Mouse (Mus musculus) MEL-GATA-1-ER (cell line): ENCODE data around the gene Syf2.
"Not testable (repeated sequence)": the region's sequence is repeated elsewhere in the genome, so short reads cannot be mapped to it uniquely, and the experiment has no call there.

Experiments used
- DNase-seq: peaks from one replicate; pipeline ENCODE4 v3.0.0-alpha.2; 2012; ENCODE audit warnings: low read depth; ENCODE audit errors: extremely low read depth

Gene Syf2

DNA sequence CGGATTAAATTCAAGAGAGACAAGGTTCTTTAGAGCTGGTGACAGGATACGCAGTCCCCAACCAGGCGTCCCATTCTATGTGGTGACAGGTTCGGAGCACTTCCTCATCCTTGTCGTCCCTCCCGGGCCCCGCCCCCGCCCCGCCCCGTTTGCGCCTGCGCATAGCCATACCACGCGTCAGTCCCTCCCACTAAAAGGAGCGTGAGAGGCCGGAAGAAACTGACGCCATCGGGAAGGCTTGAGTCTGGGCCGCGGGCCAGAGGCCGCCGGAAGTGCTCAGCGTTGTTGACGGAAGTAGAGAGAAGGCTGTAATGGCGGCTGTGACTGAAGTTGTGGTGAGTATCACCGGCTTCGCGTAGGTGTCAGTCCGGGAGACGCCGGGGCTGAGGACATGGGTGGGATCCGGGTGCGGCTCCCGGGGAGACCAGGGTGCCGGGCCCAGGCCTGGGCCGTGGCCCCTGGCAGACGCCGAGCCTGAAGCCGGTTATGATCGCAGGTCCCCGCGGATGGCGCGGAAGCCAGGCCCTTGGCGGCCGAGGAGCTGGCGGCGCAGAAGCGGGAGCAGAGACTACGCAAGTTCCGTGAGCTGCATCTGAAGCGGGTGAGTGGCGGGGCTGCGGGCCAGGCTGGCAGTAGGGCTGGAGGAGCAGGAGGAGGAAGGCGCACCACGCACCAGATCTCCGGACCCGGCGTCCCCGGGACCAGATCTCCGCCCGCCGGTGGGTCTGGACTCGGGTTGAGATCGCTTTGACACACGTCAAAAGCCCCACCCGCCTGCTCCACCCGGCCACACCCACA is at the start of gene Syf2:
Syf2 (plus strand) TSS at position 215 of the 798 bp plus-strand sequence.
- DNase-seq = peak; percentile 92

DNA sequence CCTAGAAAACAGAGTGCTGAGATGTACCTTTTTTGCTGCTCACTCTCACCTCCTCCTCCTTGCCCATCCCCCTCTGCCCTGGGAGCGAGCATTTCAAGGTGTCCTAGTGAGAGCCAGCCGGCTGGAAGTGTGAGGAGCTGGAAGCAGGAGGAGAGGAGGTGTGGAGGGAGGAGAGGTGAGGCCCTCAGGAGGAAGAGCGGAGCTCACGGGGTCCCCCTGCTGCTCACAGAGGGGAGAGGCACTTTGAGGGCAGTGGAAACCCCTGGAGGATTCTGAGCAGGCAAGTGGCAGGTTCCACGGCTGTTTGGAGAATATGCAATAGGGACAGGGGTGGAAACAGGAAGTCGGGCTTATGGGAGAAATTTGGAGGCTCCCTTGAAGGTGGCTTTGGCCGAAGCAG is 47.4 kb upstream of the Syf2 start:
- no peak for DNase-seq

DNA sequence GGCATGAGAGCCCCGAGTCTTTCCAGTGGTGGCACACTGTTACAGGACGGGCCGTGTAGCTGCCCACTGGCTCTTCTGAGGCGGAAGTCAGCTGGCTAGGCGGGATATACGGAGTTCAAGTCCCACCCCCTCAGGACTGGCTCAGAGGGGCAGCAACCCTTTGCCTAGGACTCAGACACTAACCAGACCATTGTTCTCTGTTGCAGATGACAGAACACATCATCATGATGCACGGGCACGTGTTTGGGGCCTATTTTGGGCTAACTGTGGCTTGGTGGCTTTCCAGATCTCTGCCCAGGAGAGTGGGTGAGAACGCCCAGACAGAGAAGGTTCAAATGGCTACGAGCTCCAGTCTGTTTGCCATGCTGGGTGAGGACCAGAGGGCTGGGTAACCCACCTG is 46.9 kb upstream of the Syf2 start:
- DNase-seq = no peak

DNA sequence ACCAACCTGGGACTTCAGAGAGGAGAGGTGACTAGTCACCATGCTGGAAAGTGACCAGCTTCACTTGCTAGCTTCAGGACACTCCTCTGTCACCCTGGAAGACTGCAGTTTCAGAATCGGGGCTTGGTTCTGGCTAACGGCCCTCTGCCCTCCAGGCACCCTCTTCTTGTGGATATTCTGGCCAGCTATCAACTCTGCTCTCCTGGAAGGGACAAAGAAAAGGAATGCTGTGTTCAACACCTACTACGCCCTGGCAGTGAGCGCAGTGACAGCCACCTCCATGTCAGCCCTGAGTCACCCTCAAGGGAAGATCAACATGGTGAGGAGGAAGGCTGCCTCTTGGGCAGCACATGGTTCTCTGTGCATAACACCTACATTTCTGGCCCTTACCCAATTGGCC is 46.3 kb upstream of the Syf2 start:
- DNase-seq = no peak

DNA sequence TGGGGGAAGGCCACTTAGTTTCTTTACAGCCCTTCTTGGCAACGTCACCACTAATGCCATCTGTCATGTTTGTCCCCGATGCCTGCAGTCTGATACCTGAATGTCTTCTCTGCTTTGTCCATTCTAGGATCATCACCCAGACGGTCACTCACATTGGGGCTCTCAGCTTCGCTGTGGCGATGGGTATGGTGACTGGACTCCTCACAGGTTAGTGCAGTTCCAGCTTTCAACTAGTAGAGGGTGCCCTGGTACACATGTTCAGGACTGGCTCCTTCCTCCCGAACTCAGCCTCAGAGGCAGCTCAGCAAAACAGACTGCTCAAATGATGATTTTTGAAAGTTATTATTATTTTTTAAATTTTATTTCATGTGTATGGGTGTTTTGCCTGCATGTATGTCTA is 38.6 kb upstream of the Syf2 start:
- DNase-seq = no peak

DNA sequence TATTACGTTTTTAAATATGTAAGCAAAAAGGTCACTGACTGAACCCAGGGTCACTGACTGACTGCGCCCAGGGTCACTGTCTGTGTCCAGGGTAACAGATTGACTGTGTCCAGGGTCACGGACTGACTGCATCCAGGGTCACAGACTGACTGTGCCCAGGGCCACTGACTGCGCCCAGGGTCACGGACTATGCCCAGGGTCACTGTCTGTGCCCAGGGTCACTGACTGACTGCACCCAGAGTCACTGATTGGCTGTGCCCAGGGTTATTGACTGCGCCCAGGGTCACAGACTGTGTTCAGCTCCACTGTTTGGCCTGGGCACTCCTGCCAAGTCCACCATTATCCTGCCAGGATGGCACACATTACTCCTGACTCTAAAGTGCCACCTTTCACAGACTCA is 33.4 kb upstream of the Syf2 start:
- no peak for DNase-seq

DNA sequence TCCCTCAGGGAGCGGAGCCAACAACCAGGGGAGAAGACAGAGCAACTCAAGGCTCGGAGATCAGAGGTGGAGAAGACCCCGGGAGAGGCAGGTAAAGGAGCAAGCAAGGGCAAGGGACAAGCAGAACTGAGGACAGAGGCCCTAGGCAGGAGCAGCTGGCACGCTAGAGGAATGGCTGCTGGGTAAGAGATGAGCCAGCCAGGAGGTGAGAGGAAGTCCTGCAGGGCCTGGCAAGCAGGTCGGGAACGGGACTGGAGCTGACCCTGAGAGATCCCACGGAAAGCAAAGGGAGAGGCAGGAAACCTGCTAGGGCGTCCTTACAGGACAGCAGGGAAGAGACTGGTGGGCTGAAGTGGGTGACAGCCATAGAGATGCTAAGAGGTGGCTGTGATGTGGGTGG is 29.6 kb upstream of the Syf2 start:
- DNase-seq = no peak

DNA sequence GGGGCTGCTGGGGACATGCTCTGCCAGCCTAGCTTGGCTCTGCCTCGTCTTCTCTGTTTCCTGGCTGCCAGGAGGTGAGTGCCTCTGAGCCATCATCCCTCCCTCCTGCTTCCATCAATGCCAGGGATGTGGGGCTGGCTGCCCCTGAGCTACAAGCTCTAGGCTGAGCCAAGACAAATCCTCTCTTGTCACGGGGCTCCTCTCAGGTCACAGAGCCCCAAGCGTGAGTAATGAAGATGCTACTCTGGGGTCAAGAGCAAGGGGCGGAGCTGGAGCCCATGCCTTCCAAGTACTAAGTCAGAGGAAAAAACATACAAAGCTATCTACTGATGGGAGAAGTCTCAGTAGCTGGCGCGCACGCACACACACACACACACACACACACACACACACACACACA is 27.7 kb upstream of the Syf2 start:
- no peak for DNase-seq

DNA sequence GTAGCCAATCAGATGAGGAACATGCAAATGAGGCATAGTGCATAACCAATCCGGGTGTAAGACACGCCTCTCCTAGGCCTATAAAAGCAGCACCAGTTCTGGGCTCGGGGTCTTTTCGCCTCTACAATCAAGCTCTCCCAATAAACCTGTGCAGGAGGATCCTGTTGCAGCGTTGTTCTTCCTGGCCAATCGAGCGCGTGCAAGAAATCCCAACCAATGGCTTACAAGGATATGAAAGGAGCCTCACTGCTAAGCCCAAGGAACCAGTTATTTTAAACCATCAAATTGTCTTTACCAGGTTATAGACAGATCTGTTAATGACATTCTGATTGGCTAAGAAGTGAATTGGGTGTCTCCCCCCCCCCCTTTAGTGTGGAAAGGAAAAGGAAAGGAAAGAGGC is 19.3 kb upstream of the Syf2 start:
- not testable (repeated sequence) for DNase-seq

DNA sequence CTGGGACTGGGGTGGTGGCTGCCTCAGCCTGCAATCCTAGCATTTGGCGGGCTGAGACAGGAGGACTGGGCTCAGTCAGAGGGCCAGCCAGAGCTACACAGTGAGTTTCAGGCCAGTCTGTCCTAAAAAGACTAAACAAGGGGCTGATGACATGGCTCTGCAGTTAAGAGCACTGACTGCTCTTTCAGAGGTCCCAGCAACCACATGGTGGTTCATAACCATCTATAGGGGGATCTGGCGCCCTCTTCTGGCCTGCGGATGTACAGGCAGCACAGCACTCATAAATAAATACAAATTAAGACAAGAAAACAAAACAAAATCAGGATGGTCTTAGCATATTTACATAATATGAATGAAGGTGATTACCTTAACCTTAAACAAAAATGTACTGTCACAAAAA is 17.3 kb upstream of the Syf2 start:
- DNase-seq = peak; percentile 61

DNA sequence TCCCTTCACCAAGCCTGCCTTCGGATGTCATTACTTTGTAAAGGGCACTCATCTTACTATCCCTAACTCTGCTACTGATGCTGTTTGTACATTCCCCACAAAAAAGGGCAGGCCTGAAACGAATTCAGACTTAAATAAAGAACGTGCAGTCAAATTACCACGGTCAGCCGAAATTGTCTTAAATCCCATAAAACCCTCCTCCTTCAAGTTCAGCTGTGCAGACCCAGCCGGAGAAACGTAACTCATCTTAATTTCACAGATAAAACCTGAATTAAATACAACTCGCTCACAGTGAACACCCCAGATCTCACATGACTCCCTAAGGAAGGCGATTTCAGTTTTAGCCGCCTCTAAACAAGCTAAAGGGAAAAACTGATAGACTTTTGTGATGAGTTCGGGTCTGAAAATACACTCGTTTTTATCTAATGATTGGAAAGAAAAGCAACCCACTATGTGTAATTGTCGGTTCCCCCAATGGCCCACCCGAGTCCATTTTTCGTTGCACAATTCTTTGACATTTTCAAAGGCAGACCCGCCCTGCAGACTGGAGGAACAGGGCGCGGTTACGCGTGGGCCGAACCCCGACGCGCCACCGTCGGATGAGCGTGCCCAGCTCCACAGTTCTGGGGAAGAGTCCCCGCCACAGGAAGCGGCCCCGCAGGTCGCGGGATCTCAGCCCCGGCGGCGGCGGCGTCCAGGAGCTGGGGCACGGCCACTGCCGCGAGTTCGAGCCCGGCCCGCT is 16.4 kb upstream of the Syf2 start:
- DNase-seq = no peak

DNA sequence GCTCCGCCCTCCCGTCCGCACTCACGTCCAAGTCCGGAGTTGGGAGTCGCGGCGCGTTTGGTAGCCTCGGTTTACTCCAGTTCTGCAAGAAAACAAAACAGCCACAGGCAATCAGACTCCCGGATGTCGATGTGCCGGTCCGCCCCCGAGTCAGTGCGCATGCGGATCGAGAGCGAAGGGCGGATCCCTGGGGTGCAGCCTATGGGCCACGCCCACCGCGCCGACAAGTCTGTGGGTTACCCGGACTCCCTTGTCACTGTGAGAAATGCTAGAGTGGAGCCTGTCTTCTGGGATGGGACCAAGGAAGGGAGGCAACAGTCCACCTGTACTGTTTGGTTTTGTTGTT is 15.9 kb upstream of the Syf2 start, which contains the start of gene Tmem50a:
Tmem50a (minus strand) TSS at position 161 of the 346 bp plus-strand sequence.
- peak; percentile 79 for DNase-seq

DNA sequence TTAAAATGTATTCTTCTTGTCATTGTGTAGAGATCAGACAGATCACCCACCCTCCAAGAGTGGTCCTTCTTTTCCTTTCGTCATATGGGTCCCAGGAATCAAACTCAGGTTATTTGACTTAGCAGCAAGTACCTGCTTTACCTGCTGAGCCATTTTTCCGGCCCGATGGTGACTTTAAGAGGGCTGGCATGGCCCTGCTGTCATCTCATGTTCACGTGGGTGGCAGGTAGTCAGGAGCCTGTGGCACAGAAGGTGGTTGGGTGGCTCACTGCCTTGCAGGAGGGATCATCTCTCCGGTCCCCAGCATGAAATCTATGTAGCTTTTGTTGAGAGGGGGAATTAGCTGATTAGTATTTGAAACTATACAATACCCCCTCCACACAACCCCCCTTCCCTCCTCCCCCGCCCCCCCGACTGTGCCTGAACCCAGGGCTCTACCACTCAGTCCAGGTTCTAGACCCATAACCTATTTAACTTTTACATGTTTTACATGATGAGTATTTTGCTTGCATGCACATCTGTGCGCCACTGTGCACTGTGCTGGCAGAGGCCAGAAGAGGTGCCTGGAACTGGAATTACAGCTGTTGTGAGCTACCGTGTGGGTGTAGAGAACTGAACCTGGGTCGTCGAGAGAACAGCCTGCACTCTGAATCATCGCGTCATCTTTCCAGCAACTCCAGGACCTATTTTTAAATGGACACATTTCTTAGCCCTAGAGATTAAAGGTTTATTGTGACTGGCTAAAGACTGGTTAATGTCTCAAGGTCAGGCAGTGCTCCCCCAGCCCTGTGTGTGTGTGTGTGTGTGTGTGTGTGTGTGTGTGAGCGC is 15.3 kb upstream of the Syf2 start:
- DNase-seq = no peak

DNA sequence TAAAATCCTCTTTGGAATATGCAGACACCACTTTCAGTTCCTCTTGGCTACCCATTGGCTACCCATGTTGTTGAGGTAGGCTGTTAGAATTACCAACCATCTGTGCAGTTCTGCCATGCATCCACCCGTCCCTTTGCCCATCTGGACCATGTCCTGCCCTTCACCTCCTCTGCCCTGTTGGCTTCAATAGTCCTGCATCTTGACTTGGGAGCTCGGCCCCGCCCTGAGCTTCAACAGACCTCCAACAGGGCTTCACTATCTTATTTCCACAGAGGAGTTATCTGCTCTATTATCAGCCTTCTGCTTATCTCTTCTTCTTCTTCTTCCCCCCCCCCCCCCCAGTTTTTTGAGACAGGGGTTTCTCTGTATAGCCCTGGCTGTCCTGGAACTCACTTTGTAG is 13.5 kb upstream of the Syf2 start:
- no peak for DNase-seq

DNA sequence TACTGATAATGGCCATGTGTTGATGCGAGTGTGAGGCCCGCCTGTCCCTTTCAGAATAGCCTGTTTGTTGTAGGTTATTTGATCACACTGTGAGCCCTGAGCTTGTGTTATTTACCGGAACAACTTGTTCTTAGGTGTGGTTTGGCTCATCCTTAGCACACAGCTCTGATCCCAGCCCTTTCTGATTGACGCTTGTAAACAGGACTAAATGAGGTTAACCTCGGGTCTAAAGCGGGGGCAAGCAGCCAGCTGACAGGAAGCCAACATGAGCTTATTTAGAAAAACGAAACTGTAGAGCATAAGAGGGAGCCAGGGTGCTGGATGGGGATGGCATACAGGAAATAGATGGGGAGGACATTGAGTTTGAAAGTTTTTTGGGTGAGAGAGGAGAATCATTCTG is 12.3 kb upstream of the Syf2 start:
- DNase-seq = no peak

DNA sequence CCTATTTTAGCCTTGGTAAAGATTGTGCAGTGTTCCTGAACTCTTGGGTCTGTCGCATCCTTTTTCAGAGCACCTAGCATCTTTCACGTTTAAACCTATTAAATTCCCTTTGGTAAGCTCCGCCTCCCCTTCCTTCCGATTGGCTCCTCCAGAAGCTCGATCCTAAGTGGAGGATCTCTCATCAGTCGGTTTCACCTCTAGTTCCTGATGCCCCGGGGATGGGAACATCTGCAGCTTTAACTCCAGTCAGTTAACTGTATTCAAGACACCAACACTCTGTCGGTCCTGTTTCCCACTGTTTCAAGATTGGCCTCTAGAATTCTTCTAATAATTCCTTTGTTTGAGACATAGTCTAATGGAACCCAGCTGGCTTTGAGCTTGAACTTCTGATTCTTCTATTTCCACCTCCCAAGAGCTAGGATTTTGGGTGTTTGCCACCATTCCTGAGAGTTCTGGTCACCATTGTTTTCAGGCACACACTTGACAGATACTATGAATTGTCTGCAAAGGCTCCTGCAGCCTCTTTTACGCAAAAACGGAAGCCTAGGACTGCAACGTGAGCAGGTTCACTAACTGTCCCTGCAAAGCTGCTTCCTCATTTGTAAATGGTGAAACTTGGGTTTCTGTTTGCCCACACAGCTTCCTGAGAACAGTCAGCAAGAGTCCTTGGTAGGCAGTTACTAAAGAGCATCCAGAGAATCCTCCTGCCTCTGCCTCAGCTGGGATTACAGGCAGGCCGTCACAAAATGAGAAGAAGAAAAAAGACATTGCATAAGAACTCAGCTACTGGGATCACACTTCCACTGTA is 10.8 kb upstream of the Syf2 start:
- peak; percentile 88 for DNase-seq

DNA sequence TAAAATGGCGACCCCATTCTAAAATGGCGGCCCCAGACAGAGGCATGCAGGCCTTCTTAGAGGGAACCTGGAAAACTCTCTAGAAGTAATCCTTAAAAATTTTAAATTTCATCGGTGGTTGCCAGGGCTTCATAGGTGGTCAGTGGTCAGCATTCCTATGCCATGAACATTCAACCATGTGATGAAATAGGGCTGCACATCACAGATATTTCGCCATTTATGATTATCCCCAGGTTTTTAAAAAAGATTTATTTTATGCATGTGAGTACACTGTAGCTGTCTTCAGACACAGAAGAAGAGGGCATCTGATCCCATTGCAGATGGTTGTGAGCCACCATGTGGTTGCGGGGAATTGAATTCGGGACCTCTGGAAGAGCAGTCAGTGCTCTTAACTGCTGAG is 10.1 kb upstream of the Syf2 start:
- no peak for DNase-seq

DNA sequence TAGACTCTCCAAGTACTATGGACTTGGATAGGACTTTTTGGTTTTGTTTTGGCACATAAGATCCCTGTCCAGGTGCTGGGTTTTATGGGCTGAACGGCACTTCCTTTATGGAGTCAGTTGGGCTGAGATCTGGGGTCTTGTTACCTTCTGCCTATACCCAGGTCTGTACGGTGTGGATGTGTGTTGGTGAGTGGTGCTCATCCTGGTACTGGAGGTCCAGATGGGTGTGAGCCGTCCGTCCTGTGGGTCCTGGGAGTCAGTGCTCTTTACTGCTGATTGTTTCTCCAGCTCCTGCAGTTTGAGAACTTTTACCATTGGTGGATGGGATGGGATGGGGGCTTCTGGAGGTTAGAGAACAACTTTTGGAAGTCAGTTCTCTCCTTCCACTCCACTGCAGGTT is 9.0 kb upstream of the Syf2 start:
- no peak for DNase-seq

DNA sequence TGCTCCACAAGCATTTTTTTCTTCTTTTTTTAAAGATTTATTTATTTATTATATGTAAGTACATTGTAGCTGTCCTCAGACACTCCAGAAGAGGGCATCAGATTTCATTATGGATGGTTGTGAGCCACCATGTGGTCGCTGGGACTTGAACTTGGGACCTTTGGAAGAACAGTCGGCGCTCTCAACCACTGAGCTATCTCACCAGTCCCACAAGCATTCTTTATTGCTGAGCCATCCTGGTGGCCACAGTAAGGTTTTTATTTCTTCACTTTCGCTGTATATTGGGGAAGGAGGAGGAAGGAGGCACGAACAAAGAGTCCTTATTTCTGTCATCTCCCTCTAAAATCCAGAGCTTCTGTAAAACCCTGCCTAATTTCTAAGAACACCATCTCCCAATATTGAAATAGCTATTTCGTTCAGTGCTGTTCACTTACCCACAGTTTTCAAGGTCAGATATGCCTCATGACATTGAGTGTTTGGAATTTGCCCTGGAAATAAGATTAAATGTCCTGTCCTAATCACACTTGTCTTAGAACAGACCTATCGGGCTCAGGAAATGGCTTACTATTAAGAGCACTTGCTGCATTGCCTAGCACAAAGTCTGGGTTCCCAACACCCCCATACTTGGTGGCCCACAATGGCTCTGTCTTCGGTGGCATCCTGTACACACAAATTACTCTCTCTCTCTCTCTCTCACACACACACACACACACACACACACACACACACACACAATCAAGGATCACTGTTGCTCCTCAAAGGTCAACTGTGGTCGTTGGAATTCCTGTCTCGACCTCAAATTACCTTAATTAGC is 8.4 kb upstream of the Syf2 start:
- no peak for DNase-seq

DNA sequence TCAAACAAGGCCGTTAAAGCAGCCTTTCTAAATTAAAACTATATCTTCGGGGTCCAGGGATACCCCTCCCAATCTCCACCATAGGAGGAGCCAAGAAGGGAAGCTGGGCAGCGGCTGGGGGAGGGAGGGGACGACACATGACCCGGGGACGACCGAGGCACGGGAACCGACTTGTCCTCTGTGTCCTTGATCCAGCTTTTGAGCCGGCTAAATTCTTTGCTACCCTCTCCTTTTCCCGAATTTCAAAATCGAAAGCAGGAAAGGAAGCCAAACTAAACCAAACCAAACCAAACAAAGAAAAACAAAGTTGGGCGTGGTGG is 7.8 kb upstream of the Syf2 start:
- no peak for DNase-seq
